Mouse (Mus musculus): ENCODE measurements at regions not wholly inside any gene's neighbourhood (a gene's known extent, or its start where the extent isn't known, plus 50 kb on each side); places are given as distances from the start of the nearest gene placed in this dataset.

GRCm38 (mm10) chr17:87501098-87501497 lies 54.4 kb upstream of the Calm2 start:
- in situ Hi-C loops (cut with MboI; ENCODE audit: unreplicated experiment in 2 of 2) = no loop called here

GRCm38 (mm10) chr17:87501687-87502387 lies 55.1 kb upstream of the Calm2 start:
- in situ Hi-C loops (cut with MboI; ENCODE audit: unreplicated experiment in 2 of 2) = no loop called here

- in situ Hi-C loops (cut with MboI; ENCODE audit: unreplicated experiment in 2 of 2) = no loop called here
These were observed 55.9 kb upstream of the Calm2 start for GRCm38 (mm10) chr17:87502388-87503369.

- in situ Hi-C loops (cut with MboI; ENCODE audit: unreplicated experiment in 2 of 2) = no loop called here
These were observed 56.8 kb upstream of the Calm2 start for GRCm38 (mm10) chr17:87503491-87503890.

GRCm38 (mm10) chr17:87504960-87505681 lies 58.4 kb upstream of the Calm2 start:
- in situ Hi-C loops (cut with MboI; ENCODE audit: unreplicated experiment in 2 of 2) = no loop called here

- in situ Hi-C loops (cut with MboI; ENCODE audit: unreplicated experiment in 2 of 2) = no loop called here
These were observed 61.1 kb upstream of the Calm2 start for GRCm38 (mm10) chr17:87507848-87508247.

- in situ Hi-C loops (cut with MboI; ENCODE audit: unreplicated experiment in 2 of 2) = no loop called here
These were observed 62.0 kb upstream of the Calm2 start for GRCm38 (mm10) chr17:87508582-87509253.

- in situ Hi-C loops (cut with MboI; ENCODE audit: unreplicated experiment in 2 of 2) = no loop called here
These were observed 65.4 kb upstream of the Calm2 start for GRCm38 (mm10) chr17:87512000-87512611.

GRCm38 (mm10) chr17:87513822-87514221 lies 67.1 kb upstream of the Calm2 start:
- in situ Hi-C loops (cut with MboI; ENCODE audit: unreplicated experiment in 2 of 2) = no loop called here

- in situ Hi-C loops (cut with MboI; ENCODE audit: unreplicated experiment in 2 of 2) = no loop called here
These were observed 67.8 kb upstream of the Calm2 start for GRCm38 (mm10) chr17:87514366-87515126.

- in situ Hi-C loops (cut with MboI; ENCODE audit: unreplicated experiment in 2 of 2) = no loop called here
These were observed 70.5 kb upstream of the Calm2 start for GRCm38 (mm10) chr17:87517258-87517657.

- in situ Hi-C loops (cut with MboI; ENCODE audit: unreplicated experiment in 2 of 2) = no loop called here
These were observed 72.7 kb upstream of the Calm2 start for GRCm38 (mm10) chr17:87519454-87519853.

- in situ Hi-C loops (cut with MboI; ENCODE audit: unreplicated experiment in 2 of 2) = no loop called here
These were observed 74.1 kb upstream of the Calm2 start for GRCm38 (mm10) chr17:87520841-87521240.

- in situ Hi-C loops (cut with MboI; ENCODE audit: unreplicated experiment in 2 of 2) = no loop called here
These were observed 75.0 kb upstream of the Calm2 start for GRCm38 (mm10) chr17:87521622-87522151.

GRCm38 (mm10) chr17:87522500-87523091 lies 75.9 kb upstream of the Calm2 start:
- in situ Hi-C loops (cut with MboI; ENCODE audit: unreplicated experiment in 2 of 2) = no loop called here

- in situ Hi-C loops (cut with MboI; ENCODE audit: unreplicated experiment in 2 of 2) = no loop called here
These were observed 76.9 kb upstream of the Calm2 start for GRCm38 (mm10) chr17:87523643-87524042.

- in situ Hi-C loops (cut with MboI; ENCODE audit: unreplicated experiment in 2 of 2) = no loop called here
These were observed 80.4 kb upstream of the Calm2 start for GRCm38 (mm10) chr17:87527174-87527573.

- in situ Hi-C loops (cut with MboI; ENCODE audit: unreplicated experiment in 2 of 2) = no loop called here
These were observed 83.6 kb upstream of the Calm2 start for GRCm38 (mm10) chr17:87530162-87530817.
